Mouse (Mus musculus) G1E (cell line): ENCODE measurements around the gene Musk.
"Not testable (repeated sequence)": the region's sequence is repeated elsewhere in the genome, so short reads cannot be mapped to it uniquely, and the experiment has no call there.

Experiments
- CTCF ChIP-seq: IDR thresholded peaks from 2 replicates; pipeline ENCODE4 v1.5.1; 2012; ENCODE audit warnings: low read depth, low read length, inconsistent platforms, mixed read lengths
- GATA1 ChIP-seq: IDR thresholded peaks from 2 replicates; pipeline ENCODE4 v1.6.1; 2012; ENCODE audit warnings: borderline replicate concordance, low read length, inconsistent platforms, mixed read lengths
- TAL1 ChIP-seq: conservative IDR thresholded peaks from 2 replicates; pipeline ENCODE4 v1.6.1; 2012; ENCODE audit warnings: low read depth, low read length, inconsistent platforms, mixed read lengths

- not testable (repeated sequence) for TF ChIP-seq CTCF, TAL1, GATA1
These were observed 25.0 kb upstream of the Musk start for GRCm38 (mm10) chr4:58260767-58261166.
